Mouse (Mus musculus) erythroblast, embryonic 14.5 days (primary cell): ENCODE data around the gene Mlec. TPM values are rescaled to one million over a fixed set of nuclear protein-coding genes. Genes with fewer than 3 reads are reported as not detected.
"Not testable (repeated sequence)": the region's sequence is repeated elsewhere in the genome, so short reads cannot be mapped to it uniquely, and the experiment has no call there.

ENCODE experiments used
- H3K27me3 ChIP-seq: 2 replicates; pipeline ENCODE4 v1.6.1; 2012; ENCODE audit warnings: inconsistent platforms; ENCODE audit not compliant: control insufficient read depth
- H3K36me3 ChIP-seq: 2 replicates; pipeline ENCODE4 v1.6.1; 2012; ENCODE audit warnings: mild to moderate bottlenecking, inconsistent platforms; ENCODE audit not compliant: control insufficient read depth
- H3K4me1 ChIP-seq: 2 replicates; pipeline ENCODE4 v1.6.1; 2012; ENCODE audit warnings: inconsistent platforms; ENCODE audit not compliant: control insufficient read depth
- H3K4me3 ChIP-seq: replicated peaks from 2 replicates; pipeline ENCODE3; 2012; ENCODE audit warnings: moderate library complexity, mild to moderate bottlenecking, inconsistent platforms
- H3K9me3 ChIP-seq: 2 replicates; pipeline ENCODE4 v1.6.1; 2012; ENCODE audit warnings: low read length, inconsistent platforms, mixed read lengths; ENCODE audit not compliant: control insufficient read depth
- GATA1 ChIP-seq: IDR thresholded peaks from 2 replicates; pipeline ENCODE4 v1.6.1; 2012; ENCODE audit warnings: low read length, inconsistent platforms, mixed read lengths
- TAL1 ChIP-seq: IDR thresholded peaks from 3 replicates; pipeline ENCODE4 v1.6.1; 2012; ENCODE audit warnings: low read length, inconsistent platforms, mixed read lengths
- polyA plus RNA-seq: library from polyadenylated mRNA; stranded (reverse); fragments of >175 nt; gene quantifications from 2 replicates; pipeline ENCODE4 v1.2.3, GENCODE M21; 2012

The Mlec gene
- polyA plus RNA-seq, 1 experiment: 0.53 TPM

- Histone ChIP-seq H3K4me1 (peaks cover 34% of the 10 kb centered on the region), H3K9me3 (peaks cover 10% of the 10 kb centered on the region), H3K4me3 (no peak overlapping the region), H3K27me3 (no peaks in the 10 kb centered on the region), H3K36me3 (peaks cover 28% of the 10 kb centered on the region)
- TF ChIP-seq TAL1 (no peak), GATA1 (no peak)
Measured at GRCm38 (mm10) chr5:115120978-115121377, 37.0 kb downstream of the Mlec start.

- H3K27me3 ChIP-seq: no peaks in the 10 kb centered on the region
- H3K36me3 ChIP-seq: peaks cover 19% of the 10 kb centered on the region
- TF ChIP-seq TAL1 (no peak), GATA1 (no peak)
- peaks cover 30% of the 10 kb centered on the region for H3K4me1 ChIP-seq
- peaks cover 10% of the 10 kb centered on the region for H3K9me3 ChIP-seq
- peak within 1 kb of the TSS; percentile 76 for H3K4me3 ChIP-seq
Measured at GRCm38 (mm10) chr5:115118961-115119570, 38.9 kb downstream of the Mlec start, which contains the start of gene Acads. TSS of gene Acads (minus strand) at chr5:115119346.

- Histone ChIP-seq H3K4me3 (no peak overlapping the region), H3K4me1 (peaks cover 28% of the 10 kb centered on the region), H3K27me3 (no peaks in the 10 kb centered on the region), H3K36me3 (peaks cover 20% of the 10 kb centered on the region), H3K9me3 (peaks cover 10% of the 10 kb centered on the region)
- TF ChIP-seq TAL1 (no peak), GATA1 (no peak)
Measured at GRCm38 (mm10) chr5:115117467-115117866, 40.5 kb downstream of the Mlec start.

- Histone ChIP-seq H3K36me3 (peaks cover 26% of the 10 kb centered on the region), H3K9me3 (peaks cover 8% of the 10 kb centered on the region), H3K27me3 (no peaks in the 10 kb centered on the region), H3K4me1 (peaks cover 22% of the 10 kb centered on the region), H3K4me3 (no peak overlapping the region)
- no peak for TF ChIP-seq TAL1
- TF ChIP-seq GATA1: no peak
Measured at GRCm38 (mm10) chr5:115116426-115116825, 41.6 kb downstream of the Mlec start.

- Histone ChIP-seq H3K36me3 (peaks cover 34% of the 10 kb centered on the region), H3K4me1 (peaks cover 19% of the 10 kb centered on the region), H3K4me3 (no peak overlapping the region), H3K9me3 (peaks cover 8% of the 10 kb centered on the region), H3K27me3 (no peaks in the 10 kb centered on the region)
- TF ChIP-seq TAL1: no peak
- no peak for TF ChIP-seq GATA1
Measured at GRCm38 (mm10) chr5:115114501-115114900, 43.5 kb downstream of the Mlec start.

GRCm38 (mm10) chr5:115113244-115113643, 44.7 kb downstream of the Mlec start:
- H3K4me3 ChIP-seq: no peak overlapping the region
- no peaks in the 10 kb centered on the region for H3K27me3 ChIP-seq
- peaks cover 34% of the 10 kb centered on the region for H3K36me3 ChIP-seq
- H3K4me1 ChIP-seq: peaks cover 7% of the 10 kb centered on the region
- peaks cover 8% of the 10 kb centered on the region for H3K9me3 ChIP-seq
- TF ChIP-seq GATA1 (no peak), TAL1 (no peak)

GRCm38 (mm10) chr5:115111156-115111555, 46.8 kb downstream of the Mlec start:
- Histone ChIP-seq H3K4me3 (no peak overlapping the region), H3K9me3 (no peaks in the 10 kb centered on the region), H3K4me1 (peaks cover 5% of the 10 kb centered on the region), H3K27me3 (no peaks in the 10 kb centered on the region), H3K36me3 (peaks cover 25% of the 10 kb centered on the region)
- TF ChIP-seq TAL1 (no peak), GATA1 (no peak)

- not testable (repeated sequence) for H3K9me3 ChIP-seq, H3K4me1 ChIP-seq, H3K4me3 ChIP-seq, H3K27me3 ChIP-seq
- peaks cover 54% of the 10 kb centered on the region for H3K36me3 ChIP-seq
Measured at GRCm38 (mm10) chr5:115103253-115103652, 54.7 kb downstream of the Mlec start.

- TF ChIP-seq TAL1: no peak
- TF ChIP-seq GATA1: no peak
- Histone ChIP-seq H3K36me3 (peaks cover 64% of the 10 kb centered on the region), H3K4me3 (no peak overlapping the region), H3K27me3 (no peaks in the 10 kb centered on the region), H3K9me3 (no peaks in the 10 kb centered on the region), H3K4me1 (no peaks in the 10 kb centered on the region)
Measured at GRCm38 (mm10) chr5:115102231-115102630, 55.7 kb downstream of the Mlec start.

GRCm38 (mm10) chr5:115100473-115100872, 57.5 kb downstream of the Mlec start:
- Histone ChIP-seq H3K27me3 (no peaks in the 10 kb centered on the region), H3K9me3 (no peaks in the 10 kb centered on the region), H3K4me1 (no peaks in the 10 kb centered on the region), H3K36me3 (peaks cover 80% of the 10 kb centered on the region), H3K4me3 (no peak overlapping the region)
- TF ChIP-seq TAL1: no peak
